Mouse (Mus musculus) sigmoid colon, adult 10 weeks (tissue): ENCODE data around the gene Lamb3. TPM values are rescaled to one million over a fixed set of nuclear protein-coding genes. Genes with fewer than 3 reads are reported as not detected.

Source experiments
- polyA plus RNA-seq: library from polyadenylated mRNA; stranded (reverse); fragments of 350-450 nt; fragmentation: Illumina TruSeq; extraction: RNeasy Lipid Tissue Mini Kit (QIAGEN cat#74804); gene quantifications from one replicate; pipeline ENCODE4 v1.2.3, GENCODE M21; 2014; ENCODE audit warnings: low read depth, low replicate concordance

The Lamb3 gene
- polyA plus RNA-seq, result 11.9 TPM

DNA sequence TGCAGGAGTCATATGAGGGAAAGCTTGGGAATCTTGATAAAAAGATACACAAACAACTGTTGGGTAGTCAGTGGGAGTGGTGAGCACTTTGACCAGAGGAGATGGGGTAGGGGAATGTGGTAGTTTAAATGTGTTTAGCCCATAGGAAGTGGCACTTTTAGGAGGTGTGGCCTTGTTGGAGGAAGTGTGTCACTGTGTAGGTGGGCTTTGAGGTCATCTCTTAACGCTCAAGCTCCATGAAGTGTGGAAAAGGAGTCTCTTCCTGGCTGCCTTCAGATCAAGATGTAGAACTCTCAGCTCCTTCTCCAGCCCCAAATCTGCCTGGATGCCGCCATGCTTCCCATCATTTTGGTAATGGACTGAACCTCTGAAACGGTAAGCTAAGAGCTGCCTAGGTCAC, at the start of gene Lamb3:
Lamb3 (plus strand) TSS at position 197 of the 400 bp plus-strand sequence.

DNA sequence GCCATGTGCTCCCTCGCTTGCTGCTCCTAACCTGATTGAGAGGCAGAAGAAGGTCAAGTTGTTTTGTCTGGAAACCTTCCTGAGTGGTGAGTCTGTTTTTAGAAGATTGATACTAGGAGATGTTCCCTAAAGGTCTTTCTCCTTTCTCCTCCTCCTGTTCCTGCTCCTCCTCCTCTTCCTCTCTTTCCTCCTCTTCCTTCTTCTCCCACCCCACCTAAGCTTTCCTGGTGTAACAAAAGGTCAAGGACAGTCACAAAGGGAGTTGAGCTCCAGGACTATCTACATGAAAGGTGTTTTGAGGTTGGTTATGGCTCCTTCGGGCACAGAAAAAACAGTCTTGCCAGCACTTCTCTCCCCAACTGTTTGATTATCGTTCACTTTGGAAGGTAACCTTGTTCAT, 39.8 kb upstream of the Lamb3 start, which contains the start of gene A130010J15Rik:
A130010J15Rik (plus strand) TSS at position 301 of the 400 bp plus-strand sequence.

GRCm38 (mm10) chr1:193201383-193201778, 6.1 kb upstream of the Lamb3 start, which contains the start of gene Traf3ip3:
Gene Traf3ip3, minus strand, starts transcription at chr1:193201703.

GRCm38 (mm10) chr1:193263955-193264598, 56.6 kb downstream of the Lamb3 start, which contains the start of gene Hsd11b1:
Gene Hsd11b1, minus strand, starts transcription at chr1:193264075.

GRCm38 (mm10) chr1:193272916-193273601, 65.6 kb downstream of the Lamb3 start, which contains the start of gene G0s2:
Gene G0s2, minus strand, starts transcription at chr1:193273217.

GRCm38 (mm10) chr1:193370096-193370495, 162.6 kb downstream of the Lamb3 start, which contains the start of gene Camk1g:
Gene Camk1g, minus strand, starts transcription at chr1:193370298.

Other genes starting within 250 kb of the Lamb3 start
- 2.0 TPM for gene Syt14, start 171.9 kb upstream of the Lamb3 start, polyA plus RNA-seq
- 16.4 TPM for gene Diexf, start 77.4 kb upstream of the Lamb3 start, polyA plus RNA-seq
- 221 TPM for gene Irf6, start 54.6 kb upstream of the Lamb3 start, polyA plus RNA-seq
- 24.4 TPM for gene A130010J15Rik, start 39.7 kb upstream of the Lamb3 start, polyA plus RNA-seq
- 3.2 TPM for gene Traf3ip3, start 6.0 kb upstream of the Lamb3 start, polyA plus RNA-seq
- 12.0 TPM for gene Hsd11b1, start 56.4 kb downstream of the Lamb3 start, polyA plus RNA-seq
- gene G0s2, start 65.5 kb downstream of the Lamb3 start, polyA plus RNA-seq, result not detected
- not detected for gene Camk1g, start 162.6 kb downstream of the Lamb3 start, polyA plus RNA-seq